Mouse (Mus musculus) adrenal gland, adult 8-10 months (tissue): ENCODE data around the gene Rnf135. TPM values are rescaled to one million over a fixed set of nuclear protein-coding genes. Genes with fewer than 3 reads are reported as not detected.
"Not testable (repeated sequence)": the region's sequence is repeated elsewhere in the genome, so short reads cannot be mapped to it uniquely, and the experiment has no call there.

Experiments
- DNase-seq: peaks from one replicate; pipeline ENCODE4 v3.0.0; 2022
- total RNA-seq, 4 experiments: library from RNA; stranded (reverse); gene quantifications; 2 replicates each; pipeline ENCODE4 v1.2.4; 2022

Rnf135 gene
- total RNA-seq, 4 experiments from 2014 or later, result 13.4 to 16.8 (median 13.7) TPM

GRCm38 (mm10) chr11:80202296-80202695 is 18.6 kb downstream of the Rnf135 start:
- no peak for DNase-seq

GRCm38 (mm10) chr11:80204037-80204436 is 20.4 kb downstream of the Rnf135 start:
- no peak for DNase-seq

- no peak for DNase-seq
Measured at GRCm38 (mm10) chr11:80204941-80205340, 21.3 kb downstream of the Rnf135 start.

GRCm38 (mm10) chr11:80208465-80208859 is 24.8 kb downstream of the Rnf135 start:
- DNase-seq, result no peak

GRCm38 (mm10) chr11:80208860-80209800 is 25.5 kb downstream of the Rnf135 start, which contains the start of gene Rhot1:
Gene Rhot1 (plus strand): TSS chr11:80209019.
- peak; percentile 93 for DNase-seq

- no peak for DNase-seq
Measured at GRCm38 (mm10) chr11:80210321-80210720, 26.7 kb downstream of the Rnf135 start.

GRCm38 (mm10) chr11:80212282-80212681 is 28.6 kb downstream of the Rnf135 start:
- DNase-seq, result no peak

- DNase-seq, result no peak
Measured at GRCm38 (mm10) chr11:80215291-80215690, 31.6 kb downstream of the Rnf135 start.

- DNase-seq, result no peak
Measured at GRCm38 (mm10) chr11:80218657-80219293, 35.1 kb downstream of the Rnf135 start.

GRCm38 (mm10) chr11:80230066-80230465 is 46.4 kb downstream of the Rnf135 start:
- DNase-seq, result not testable (repeated sequence)

GRCm38 (mm10) chr11:80237278-80237677 is 53.6 kb downstream of the Rnf135 start:
- no peak for DNase-seq

GRCm38 (mm10) chr11:80238306-80238705 is 54.7 kb downstream of the Rnf135 start:
- DNase-seq, result no peak

GRCm38 (mm10) chr11:80247026-80247425 is 63.4 kb downstream of the Rnf135 start:
- DNase-seq, result no peak

- DNase-seq, result no peak
Measured at GRCm38 (mm10) chr11:80248531-80248930, 64.9 kb downstream of the Rnf135 start.

Other genes with a start within 250 kb of the Rnf135 start
- gene Utp6, start 221.5 kb upstream of the Rnf135 start, total RNA-seq, result 10 to 100 TPM; 39.0 to 50.4 (median 46.1) TPM
- gene Suz12, start 190.7 kb upstream of the Rnf135 start, total RNA-seq, result 10 to 100 TPM; 42.8 to 53.9 (median 47.1) TPM
- gene Crlf3, start 102.9 kb upstream of the Rnf135 start, total RNA-seq, result 10 to 100 TPM; 15.7 to 30.6 (median 22.2) TPM
- 1 to 10 TPM; 2.1 to 3.9 (median 2.8) TPM for gene Atad5, start 94.5 kb upstream of the Rnf135 start, total RNA-seq
- gene Tefm, start 41.7 kb upstream of the Rnf135 start, total RNA-seq, result 10 to 100 TPM; 15.5 to 23.6 (median 17.5) TPM
- gene Adap2, start 29.7 kb upstream of the Rnf135 start, total RNA-seq, result 10 to 100 TPM in 2 of 4 experiments, 1 to 10 TPM in 2; 7.0 to 19.5 (median 13.3) TPM
- 10 to 100 TPM; 72.8 to 84.0 (median 81.5) TPM for gene Rhot1, start 25.2 kb downstream of the Rnf135 start, total RNA-seq
- gene Rhbdl3, start 117.1 kb downstream of the Rnf135 start, total RNA-seq, result 10 to 100 TPM in 1 of 4 experiments, 1 to 10 TPM in 3; 3.0 to 12.1 (median 7.0) TPM
- 10 to 100 TPM; 23.4 to 34.3 (median 27.3) TPM for gene 5730455P16Rik, start 194.2 kb downstream of the Rnf135 start, total RNA-seq
- gene Zfp207, start 199.4 kb downstream of the Rnf135 start, total RNA-seq, result 100 to 1,000 TPM; 115 to 175 (median 146) TPM
- 100 to 1,000 TPM; 121 to 161 (median 141) TPM for gene Psmd11, start 244.8 kb downstream of the Rnf135 start, total RNA-seq